Mouse (Mus musculus): ENCODE measurements around the gene Gm8281.
"Not testable (repeated sequence)": the region's sequence is repeated elsewhere in the genome, so short reads cannot be mapped to it uniquely, and the experiment has no call there.

The Gm8281 gene

GRCm38 (mm10) chr14:5070611-5071490 is at the start of gene Gm8281:
Gene Gm8281, plus strand, starts transcription at chr14:5071040.
- not testable (repeated sequence) for ATAC-seq (ENCODE audit: low TSS enrichment)

GRCm38 (mm10) chr14:5050329-5050728 is 20.5 kb upstream of the Gm8281 start, which contains the start of gene 4930555G01Rik:
Gene 4930555G01Rik, plus strand, starts transcription at chr14:5050629.
- not testable (repeated sequence) for ATAC-seq (ENCODE audit: low TSS enrichment)

GRCm38 (mm10) chr14:5131219-5131618 is 60.4 kb downstream of the Gm8281 start, which contains the start of gene Gm8279:
Gene Gm8279, plus strand, starts transcription at chr14:5131519.
- ATAC-seq (ENCODE audit: low TSS enrichment): not testable (repeated sequence)

Data from frontal cortex, adult (tissue).